Mouse (Mus musculus): Measurements from ENCODE around the gene Arhgap28. TPM values are rescaled to one million over a fixed set of nuclear protein-coding genes. Genes with fewer than 3 reads are reported as not detected.

Arhgap28 gene
- total RNA-seq, 2 experiments from 2014 or later = 11.8 to 12.5 TPM

- no peak for DNase-seq
These were observed 72.5 kb downstream of the Arhgap28 start for GRCm38 (mm10) chr17:67931396-67931795.

- DNase-seq = no peak
These were observed 73.0 kb downstream of the Arhgap28 start for GRCm38 (mm10) chr17:67930957-67931356.

- no peak for DNase-seq
These were observed 73.5 kb downstream of the Arhgap28 start for GRCm38 (mm10) chr17:67930467-67930866.

- DNase-seq = no peak
These were observed 75.6 kb downstream of the Arhgap28 start for GRCm38 (mm10) chr17:67928280-67928679.

- DNase-seq = no peak
These were observed 76.1 kb downstream of the Arhgap28 start for GRCm38 (mm10) chr17:67927864-67928263.

- DNase-seq = no peak
These were observed 84.0 kb downstream of the Arhgap28 start for GRCm38 (mm10) chr17:67919959-67920358.

GRCm38 (mm10) chr17:67918201-67918600 lies 85.7 kb downstream of the Arhgap28 start:
- no peak for DNase-seq

GRCm38 (mm10) chr17:67916901-67917300 lies 87.0 kb downstream of the Arhgap28 start:
- no peak for DNase-seq

- peak; percentile 70 for DNase-seq
These were observed 91.3 kb downstream of the Arhgap28 start for GRCm38 (mm10) chr17:67912640-67913039.

GRCm38 (mm10) chr17:67912051-67912450 lies 91.9 kb downstream of the Arhgap28 start:
- no peak for DNase-seq

GRCm38 (mm10) chr17:67908537-67908936 lies 95.4 kb downstream of the Arhgap28 start:
- no peak for DNase-seq

- DNase-seq = no peak
These were observed 95.8 kb downstream of the Arhgap28 start for GRCm38 (mm10) chr17:67908137-67908536.

GRCm38 (mm10) chr17:67907532-67908054 lies 96.3 kb downstream of the Arhgap28 start:
- DNase-seq = no peak

GRCm38 (mm10) chr17:67906236-67906635 lies 97.7 kb downstream of the Arhgap28 start:
- DNase-seq = no peak

- DNase-seq = no peak
These were observed 99.5 kb downstream of the Arhgap28 start for GRCm38 (mm10) chr17:67904315-67904944.

GRCm38 (mm10) chr17:67902847-67903246 lies 101.1 kb downstream of the Arhgap28 start:
- DNase-seq = no peak

GRCm38 (mm10) chr17:67901161-67901560 lies 102.8 kb downstream of the Arhgap28 start:
- DNase-seq = no peak

- DNase-seq = no peak
These were observed 104.5 kb downstream of the Arhgap28 start for GRCm38 (mm10) chr17:67899376-67899775.

- DNase-seq = no peak
These were observed 107.5 kb downstream of the Arhgap28 start for GRCm38 (mm10) chr17:67896413-67896812.

GRCm38 (mm10) chr17:67889481-67890325 lies 114.2 kb downstream of the Arhgap28 start:
- DNase-seq = no peak

GRCm38 (mm10) chr17:67888081-67888480 lies 115.8 kb downstream of the Arhgap28 start:
- no peak for DNase-seq

- DNase-seq = no peak
These were observed 117.6 kb downstream of the Arhgap28 start for GRCm38 (mm10) chr17:67886326-67886725.

- DNase-seq = no peak
These were observed 126.3 kb downstream of the Arhgap28 start for GRCm38 (mm10) chr17:67877599-67877998.

Data from heart, postnatal 4 days (tissue).